Mouse (Mus musculus) heart, embryonic 14.5 days (tissue): ENCODE data around the gene Asic3. TPM values are rescaled to one million over a fixed set of nuclear protein-coding genes. Genes with fewer than 3 reads are reported as not detected.

Experiments used
- ATAC-seq: fragments of 200-750 bp; cut with Nextera tagmentation; 2 replicates; pipeline ENCODE4 v1.8.0; 2017; ENCODE audit warnings: low read depth, moderate TSS enrichment; ENCODE audit not compliant: insufficient number of reproducible peaks, insufficient read depth, low FRiP score
- H3K27ac ChIP-seq, 2 experiments: fragments of 200-500 bp in 1 of 2; fragments of 300-500 bp in 1 of 2; sonication (generic) in 1 of 2; replicated peaks in 1 of 2; 2 replicates each; pipeline ENCODE4 v1.5.1; 2012 to 2014; ENCODE audit warnings: low read depth in 2 of 2, low read length in 2 of 2, control low read depth in 1 of 2, mild to moderate bottlenecking in 1 of 2, mixed read lengths in 1 of 2; ENCODE audit not compliant: control insufficient read depth in 1 of 2, insufficient read depth in 1 of 2
- H3K27me3 ChIP-seq: fragments of 300-500 bp; sonication (generic); 2 replicates; pipeline ENCODE4 v1.6.1; 2014; ENCODE audit warnings: mild to moderate bottlenecking, low read length, control low read depth; ENCODE audit not compliant: control insufficient read depth, insufficient read depth
- H3K36me3 ChIP-seq: fragments of 300-500 bp; sonication (generic); 2 replicates; pipeline ENCODE4 v1.6.1; 2014; ENCODE audit warnings: mild to moderate bottlenecking, control low read depth, low read length, mixed read lengths; ENCODE audit not compliant: control insufficient read depth, insufficient read depth
- H3K4me1 ChIP-seq, 2 experiments: fragments of 200-500 bp in 1 of 2; fragments of 300-500 bp in 1 of 2; sonication (generic) in 1 of 2; 2 replicates each; pipeline ENCODE4 v1.6.1; 2012 to 2014; ENCODE audit warnings: low read length in 2 of 2, control low read depth in 1 of 2, mixed read lengths in 1 of 2; ENCODE audit not compliant: control insufficient read depth in 2 of 2, insufficient read depth in 2 of 2
- H3K4me2 ChIP-seq: fragments of 300-500 bp; sonication (generic); 2 replicates; pipeline ENCODE4 v1.6.1; 2014; ENCODE audit warnings: mild to moderate bottlenecking, low read length
- H3K4me3 ChIP-seq, 2 experiments: fragments of 200-500 bp in 1 of 2; fragments of 300-500 bp in 1 of 2; sonication (generic) in 1 of 2; 2 replicates each; pipeline ENCODE4 v1.5.1; 2012 to 2014; ENCODE audit warnings: low read length in 2 of 2, mild to moderate bottlenecking in 2 of 2, control low read depth in 1 of 2, low read depth in 1 of 2, moderate library complexity in 1 of 2; ENCODE audit not compliant: control insufficient read depth in 1 of 2, insufficient read depth in 1 of 2
- H3K9ac ChIP-seq: fragments of 300-500 bp; sonication (generic); 2 replicates; pipeline ENCODE4 v1.6.1; 2014; ENCODE audit warnings: mild to moderate bottlenecking, low read length
- H3K9me3 ChIP-seq: fragments of 300-500 bp; sonication (generic); 2 replicates; pipeline ENCODE4 v1.6.1; 2016; ENCODE audit warnings: low read length, control low read depth; ENCODE audit not compliant: control insufficient read depth
- WGBS: fragments of 180-500 bp; shearing (Covaris S2); extraction: QIAGEN DNeasy Blood & Tissue Kit; methylation state at CpG from one replicate; pipeline ENCODE4 v1.1.7; 2014; 5-methylcytosine and 5-hydroxymethylcytosine counted together
- polyA plus RNA-seq: library from polyadenylated mRNA; unstranded; fragments of >200 nt; fragmentation: Nextera tagmentation; extraction: Ambion mirVana; gene quantifications from 2 replicates; pipeline ENCODE4 v1.2.1, GENCODE M21; 2014

Gene Asic3
- polyA plus RNA-seq, 1 experiment from 2014 or later, result not detected

DNA sequence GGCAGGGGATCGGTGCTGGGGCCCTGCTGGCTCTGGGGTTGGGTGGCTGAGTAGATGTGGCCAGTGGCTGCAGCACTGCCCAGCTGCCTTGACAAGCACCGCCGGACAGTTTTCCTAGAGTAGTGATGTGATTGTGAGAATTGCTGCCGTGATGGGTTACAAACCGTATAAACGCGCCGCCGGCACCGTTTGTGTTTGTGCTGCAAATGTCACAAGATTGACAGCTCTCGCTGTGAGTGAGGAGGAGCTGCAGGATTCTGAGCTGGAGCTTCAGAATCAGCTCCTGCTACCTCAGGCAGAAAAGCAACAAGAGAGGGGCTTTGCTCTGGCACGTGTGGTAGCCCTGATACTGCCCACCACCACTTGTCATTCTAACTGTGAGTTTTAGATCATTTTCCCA lies 53.6 kb downstream of the Asic3 start:
- no peak overlapping the region for H3K4me3 ChIP-seq
- no peaks in the 10 kb centered on the region for H3K36me3 ChIP-seq
- no peak overlapping the region for H3K9ac ChIP-seq
- H3K27me3 ChIP-seq, result no peaks in the 10 kb centered on the region
- no peaks in the 10 kb centered on the region for H3K9me3 ChIP-seq
- no peak for ATAC-seq
- 53% methylated on average over 12 of the region's 12 CpGs for WGBS
- peaks cover 0 to 7% of the 10 kb centered on the region in 2 experiments; a peak in 1 of 4 replicates for H3K4me1 ChIP-seq
- H3K27ac ChIP-seq, result no peak overlapping the region
- no peak overlapping the region for H3K4me2 ChIP-seq

Other genes with a start within 250 kb of the Asic3 start
- gene Nupl2, start 248.4 kb upstream of the Asic3 start, polyA plus RNA-seq, result 15.2 and 17.1 TPM in 2 replicates
- gene Kcnh2, start 61.8 kb upstream of the Asic3 start, polyA plus RNA-seq, result 23.5 and 32.9 TPM in 2 replicates
- gene Nos3, start 48.6 kb upstream of the Asic3 start, polyA plus RNA-seq, result 27.7 and 28.2 TPM in 2 replicates
- 1.0 and 1.5 TPM in 2 replicates for gene Atg9b, start 21.2 kb upstream of the Asic3 start, polyA plus RNA-seq
- gene Abcb8, start 19.7 kb upstream of the Asic3 start, polyA plus RNA-seq, result 52.7 and 56.1 TPM in 2 replicates
- gene Cdk5, start 10.1 kb downstream of the Asic3 start, polyA plus RNA-seq, result 28.6 and 31.0 TPM in 2 replicates
- 18.7 and 20.4 TPM in 2 replicates for gene Slc4a2, start 10.4 kb downstream of the Asic3 start, polyA plus RNA-seq
- 157 and 181 TPM in 2 replicates for gene Fastk, start 31.9 kb downstream of the Asic3 start, polyA plus RNA-seq
- 18.3 and 20.5 TPM in 2 replicates for gene Tmub1, start 34.5 kb downstream of the Asic3 start, polyA plus RNA-seq
- 36.7 and 38.7 TPM in 2 replicates for gene Agap3, start 38.8 kb downstream of the Asic3 start, polyA plus RNA-seq
- 0.05 and 0.07 TPM in 2 replicates for gene Gbx1, start 113.8 kb downstream of the Asic3 start, polyA plus RNA-seq
- gene Asb10, start 127.6 kb downstream of the Asic3 start, polyA plus RNA-seq, result 5.0 and 6.3 TPM in 2 replicates
- gene 4931409K22Rik, start 143.4 kb downstream of the Asic3 start, polyA plus RNA-seq, result not detected in 2 replicates
- gene Abcf2, start 164.1 kb downstream of the Asic3 start, polyA plus RNA-seq, result 57.4 and 60.8 TPM in 2 replicates
- 8.6 and 8.9 TPM in 2 replicates for gene Chpf2, start 173.3 kb downstream of the Asic3 start, polyA plus RNA-seq
- 71.0 and 78.4 TPM in 2 replicates for gene Smarcd3, start 211.0 kb downstream of the Asic3 start, polyA plus RNA-seq